Mouse (Mus musculus) liver (tissue): ENCODE measurements around the gene Rnasek.
A peak's percentile ranks its signal among the peaks of the same experiment; 100 is the strongest.

Experiments
- DNase-seq: peaks from one replicate; pipeline ENCODE4 v3.0.0-alpha.2; 2020; ENCODE audit warnings: mixed read lengths

The Rnasek gene

GRCm38 (mm10) chr11:70235254-70235900 lies 4.3 kb downstream of the Rnasek start:
- DNase-seq: no peak

GRCm38 (mm10) chr11:70234497-70234896 lies 5.1 kb downstream of the Rnasek start:
- no peak for DNase-seq

DNA sequence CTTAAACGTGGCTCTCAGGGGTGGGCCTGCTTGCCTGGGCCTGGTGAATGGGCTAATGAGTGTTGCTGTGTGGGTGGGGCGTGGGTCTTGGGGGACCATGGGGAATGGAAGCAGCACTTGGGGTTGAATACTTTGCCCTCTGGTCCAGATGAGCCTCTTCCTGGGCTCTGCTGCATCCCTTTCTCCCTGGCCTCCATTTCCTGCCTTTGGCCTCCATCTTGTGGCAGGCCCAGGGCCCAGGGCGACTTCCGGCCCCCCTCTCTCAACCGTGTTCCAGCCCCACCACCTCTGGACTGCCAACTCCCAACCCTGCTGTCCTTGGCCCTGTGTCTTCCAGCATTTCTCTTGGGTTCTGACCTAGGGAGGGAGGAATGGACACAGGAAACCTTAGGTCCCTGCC lies 5.6 kb downstream of the Rnasek start:
- DNase-seq: no peak

GRCm38 (mm10) chr11:70233016-70233415 lies 6.6 kb downstream of the Rnasek start:
- DNase-seq: no peak

DNA sequence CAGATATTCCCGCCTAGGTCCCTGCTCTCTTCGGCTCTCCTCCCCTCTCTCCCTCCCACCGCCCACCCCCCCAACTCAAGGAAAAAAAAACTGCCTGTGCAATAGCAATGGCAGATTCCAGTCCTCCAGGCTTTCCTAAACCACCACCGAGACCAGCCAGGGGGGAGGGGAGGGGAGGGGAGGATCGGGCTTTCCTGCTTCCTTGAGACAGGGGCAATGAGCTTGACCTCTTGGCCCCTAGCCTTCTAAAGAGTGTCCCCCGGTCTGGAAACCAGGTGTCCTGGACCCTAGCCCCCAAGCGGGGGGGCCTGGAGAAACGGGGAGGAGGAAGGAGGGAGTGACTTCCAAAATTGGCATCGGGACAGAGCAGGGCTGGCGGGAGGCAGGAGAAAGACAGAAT lies 7.1 kb downstream of the Rnasek start:
- no peak for DNase-seq

DNA sequence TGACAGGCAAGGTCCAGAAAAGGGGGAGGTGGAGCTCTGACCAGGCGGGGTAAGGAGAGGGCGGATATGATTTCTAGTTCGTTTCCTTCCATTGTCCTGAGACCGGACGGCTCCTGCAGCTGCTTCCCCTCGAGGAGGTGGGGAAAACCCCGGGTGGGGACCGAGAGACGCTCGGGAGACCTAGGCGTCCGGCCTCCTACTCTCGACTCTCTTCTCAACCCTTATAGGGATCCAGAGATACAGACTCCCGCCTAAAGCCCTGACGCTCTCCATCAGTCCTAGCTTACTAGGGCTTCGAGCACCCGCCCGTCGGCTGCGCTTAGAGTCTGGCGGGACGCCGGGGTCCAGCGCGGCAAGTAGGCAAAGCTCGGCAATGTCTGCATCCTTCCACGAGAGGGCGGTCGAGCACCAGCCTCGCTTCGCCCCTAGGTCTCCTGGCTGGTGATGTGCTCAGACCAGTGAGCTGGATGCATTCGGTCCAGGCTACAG lies 9.4 kb downstream of the Rnasek start:
- DNase-seq: peak; percentile 87

- no peak for DNase-seq
Measured at GRCm38 (mm10) chr11:70229260-70230010, 10.2 kb downstream of the Rnasek start, which contains the start of gene Bcl6b. Gene Bcl6b, minus strand, starts transcription at chr11:70229798.

GRCm38 (mm10) chr11:70228828-70229227 lies 10.8 kb downstream of the Rnasek start:
- peak; percentile 93 for DNase-seq

GRCm38 (mm10) chr11:70227661-70228245 lies 11.9 kb downstream of the Rnasek start:
- no peak for DNase-seq

GRCm38 (mm10) chr11:70227126-70227525 lies 12.5 kb downstream of the Rnasek start:
- no peak for DNase-seq

DNA sequence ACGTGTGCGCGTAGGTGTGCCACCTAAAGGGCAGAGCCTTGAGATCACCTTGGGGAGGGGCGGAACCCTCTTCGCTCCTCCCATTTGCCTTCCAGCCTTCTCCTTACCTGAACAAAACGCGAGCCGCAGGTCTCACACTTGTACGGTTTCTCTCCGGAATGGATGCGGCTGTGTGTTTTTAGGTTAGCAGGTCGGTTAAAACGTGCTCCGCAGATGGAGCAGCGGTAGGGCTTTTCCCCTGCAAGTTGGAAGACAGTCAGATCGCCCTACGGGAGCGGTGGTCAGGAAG lies 13.1 kb downstream of the Rnasek start:
- DNase-seq: no peak

DNA sequence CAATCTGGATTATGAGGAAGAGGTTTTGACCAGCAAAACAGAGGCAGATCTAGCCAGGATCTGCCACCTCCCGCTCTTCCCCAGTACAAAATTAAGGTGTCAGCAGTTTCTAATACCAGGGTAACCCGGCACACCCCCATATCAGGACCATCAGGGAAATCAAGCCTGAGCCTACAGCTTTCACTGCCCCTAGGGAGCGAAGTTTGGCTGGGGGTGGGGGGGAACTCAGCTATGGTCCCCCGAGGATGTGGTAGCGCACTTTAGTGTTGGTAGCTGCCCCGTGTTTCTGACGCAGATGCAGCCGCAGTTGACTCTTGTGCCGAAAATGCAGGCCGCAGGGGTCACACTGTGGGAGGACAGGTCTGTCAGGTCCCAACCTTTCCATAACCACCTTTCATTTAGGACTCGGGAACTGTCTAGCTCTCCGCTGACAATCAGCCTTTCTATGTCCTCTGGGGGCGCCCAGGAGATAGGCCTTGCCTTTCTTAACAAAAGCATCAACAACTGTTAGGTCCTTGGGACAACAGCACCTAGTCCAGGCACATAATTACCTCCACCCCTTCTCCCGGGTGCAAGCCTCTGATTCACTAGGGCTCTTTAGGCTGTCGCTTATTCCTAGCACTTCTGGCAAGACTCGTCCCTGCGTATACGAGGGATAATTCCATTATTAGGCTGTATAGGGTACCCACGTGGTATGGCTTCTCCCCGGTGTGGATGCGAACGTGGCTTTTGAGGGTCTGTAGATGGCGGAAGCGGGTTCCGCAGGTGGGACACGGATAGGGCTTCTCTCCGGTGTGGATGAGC lies 13.6 kb downstream of the Rnasek start:
- DNase-seq: no peak

- DNase-seq: no peak
Measured at GRCm38 (mm10) chr11:70223724-70224123, 15.9 kb downstream of the Rnasek start.

- peak; percentile 78 for DNase-seq
Measured at GRCm38 (mm10) chr11:70221603-70222500, 17.8 kb downstream of the Rnasek start.

- DNase-seq: peak; percentile 97
Measured at GRCm38 (mm10) chr11:70220731-70221602, 18.7 kb downstream of the Rnasek start, which contains the start of gene Slc16a13. Gene Slc16a13, minus strand, starts transcription at chr11:70221064.

- DNase-seq: no peak
Measured at GRCm38 (mm10) chr11:70220323-70220722, 19.3 kb downstream of the Rnasek start.

DNA sequence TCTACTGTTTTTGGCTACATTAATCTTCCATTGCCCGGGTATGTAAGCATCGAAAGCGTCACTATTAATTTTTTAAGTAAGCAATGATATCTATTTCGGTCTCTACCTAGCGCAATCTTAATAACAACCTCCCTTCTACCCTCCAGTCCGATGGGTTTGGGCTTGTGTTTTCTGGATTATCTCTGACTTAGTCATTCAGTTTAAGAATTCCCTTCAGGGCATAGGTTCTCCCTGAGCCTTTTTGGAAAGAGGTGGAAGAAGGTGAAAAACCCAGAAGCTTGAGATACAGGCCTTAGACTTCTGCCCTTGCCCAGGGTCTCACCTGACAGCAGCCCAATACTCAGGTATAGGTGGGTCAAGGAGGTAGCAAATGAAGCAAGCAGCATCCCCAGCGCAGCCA lies 19.8 kb downstream of the Rnasek start:
- no peak for DNase-seq

DNA sequence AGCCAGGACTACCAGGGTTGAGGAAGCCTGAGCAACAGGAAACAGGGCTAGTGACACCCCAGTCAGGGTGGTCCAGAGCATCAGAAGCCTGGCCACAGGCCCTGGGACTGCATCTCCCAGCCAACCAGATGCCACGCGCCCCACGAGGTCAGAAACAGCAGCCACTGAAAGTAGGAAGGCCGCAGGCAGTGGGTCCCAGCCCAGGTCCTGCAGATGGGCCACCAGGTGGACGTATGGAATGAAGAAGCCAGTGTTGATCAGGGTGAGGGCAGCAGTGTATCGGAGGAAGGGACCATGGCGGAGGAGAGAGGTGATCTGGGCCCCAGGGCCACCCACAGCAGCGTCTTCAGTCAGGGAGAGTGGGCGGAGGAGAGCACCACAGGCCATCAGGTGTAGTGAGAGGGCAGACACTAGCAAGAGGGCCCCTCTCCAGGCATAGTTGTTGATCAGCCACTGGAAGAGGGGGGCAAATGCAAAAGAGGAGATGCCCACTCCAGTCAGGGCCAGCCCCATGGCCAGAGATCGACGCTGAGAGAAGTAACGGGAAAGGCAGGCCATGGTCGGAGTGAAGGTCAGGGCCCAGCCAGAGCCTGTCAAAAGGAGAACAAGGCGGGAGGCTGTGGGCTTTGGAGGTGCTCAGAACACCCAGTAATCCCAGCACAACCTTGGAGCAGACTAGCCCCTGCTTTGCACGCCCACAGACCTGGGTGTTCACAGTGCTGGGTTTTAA lies 20.7 kb downstream of the Rnasek start:
- DNase-seq: no peak

DNA sequence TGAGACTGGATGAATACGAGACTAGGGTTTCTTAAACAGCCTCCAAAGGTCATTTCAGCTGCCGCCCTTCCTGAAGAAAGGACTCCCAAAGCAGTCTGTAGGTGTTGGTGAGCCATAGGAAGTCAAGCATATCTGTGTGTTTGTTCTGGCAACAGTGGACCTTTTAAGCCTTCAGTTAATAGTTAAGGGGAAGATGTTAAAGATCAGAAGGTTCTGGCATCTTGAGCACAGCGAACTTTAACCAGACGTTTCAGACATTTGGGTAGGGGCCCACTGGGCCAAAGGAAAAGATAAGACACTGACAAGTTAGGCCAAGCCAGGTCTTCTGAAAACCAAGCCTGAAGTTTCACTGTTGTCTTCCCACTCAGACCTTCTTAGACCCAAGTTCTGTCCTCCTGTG lies 21.6 kb downstream of the Rnasek start:
- no peak for DNase-seq

DNA sequence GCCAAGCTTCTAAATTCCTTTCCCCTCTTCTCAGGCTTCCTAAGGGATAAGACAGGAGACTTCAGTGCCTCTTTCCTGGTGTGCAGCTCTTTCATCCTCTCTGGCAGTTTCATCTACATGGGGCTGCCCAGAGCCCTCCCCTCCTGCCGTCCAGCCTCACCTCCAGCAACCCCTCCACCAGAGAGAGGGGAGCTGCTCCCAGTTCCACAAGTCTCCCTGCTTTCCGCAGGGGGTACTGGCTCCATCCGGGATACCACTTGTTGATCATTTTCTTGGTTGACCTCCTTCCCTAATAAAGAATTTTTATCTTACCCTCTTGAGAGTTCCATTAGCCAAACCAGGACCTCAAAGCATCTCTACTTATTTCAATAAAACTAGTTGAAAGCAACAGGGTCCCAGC lies 23.5 kb downstream of the Rnasek start:
- DNase-seq: no peak
